Mouse (Mus musculus) hindbrain, postnatal 0 days (tissue): ENCODE results near the gene Scfd2. TPM values are rescaled to one million over a fixed set of nuclear protein-coding genes. Genes with fewer than 3 reads are reported as not detected.

Experiments
- ATAC-seq: fragments of 200-750 bp; cut with Nextera tagmentation; 2 replicates; pipeline ENCODE4 v1.8.0; 2017; ENCODE audit warnings: mild to moderate bottlenecking, moderate TSS enrichment, moderate library complexity
- DNase-seq: peaks from one replicate; pipeline ENCODE4 v3.0.0-alpha.2; 2015; ENCODE audit warnings: low spot score
- H3K27ac ChIP-seq: fragments of 300-500 bp; sonication (generic); 2 replicates; pipeline ENCODE4 v1.5.1; 2014; ENCODE audit warnings: mild to moderate bottlenecking
- H3K27me3 ChIP-seq: fragments of 300-500 bp; sonication (generic); 2 replicates; pipeline ENCODE4 v1.6.1; 2014; ENCODE audit warnings: low read length, mixed read lengths; ENCODE audit not compliant: insufficient read depth
- H3K36me3 ChIP-seq: fragments of 300-500 bp; sonication (generic); 2 replicates; pipeline ENCODE4 v1.6.1; 2014; ENCODE audit warnings: low read length, mixed read lengths; ENCODE audit not compliant: insufficient read depth
- H3K4me1 ChIP-seq: fragments of 300-500 bp; sonication (generic); 2 replicates; pipeline ENCODE4 v1.6.1; 2014; ENCODE audit warnings: antibody characterized with exemption, low read length, mixed read lengths; ENCODE audit not compliant: insufficient read depth
- H3K4me2 ChIP-seq: fragments of 300-500 bp; sonication (generic); 2 replicates; pipeline ENCODE4 v1.6.1; 2014; ENCODE audit warnings: low read depth, mild to moderate bottlenecking, low read length, moderate library complexity, mixed read lengths
- H3K4me3 ChIP-seq: fragments of 300-500 bp; sonication (generic); 2 replicates; pipeline ENCODE4 v1.5.1; 2014; ENCODE audit warnings: low read length
- H3K9ac ChIP-seq: fragments of 300-500 bp; sonication (generic); replicated peaks from 2 replicates; pipeline ENCODE4 v1.6.1; 2014; ENCODE audit warnings: mild to moderate bottlenecking, low read length, moderate library complexity, mixed read lengths
- H3K9me3 ChIP-seq: fragments of 300-500 bp; sonication (generic); 2 replicates; pipeline ENCODE4 v1.6.1; 2016; ENCODE audit warnings: low read length, mixed read lengths
- CTCF ChIP-seq: IDR thresholded peaks from 2 replicates; pipeline ENCODE4 v1.5.1; 2016; ENCODE audit warnings: antibody characterized with exemption, control low read depth, low read depth
- WGBS: fragments of 180-500 bp; shearing (Covaris S2); extraction: QIAGEN DNeasy Blood & Tissue Kit; methylation state at CpG from one replicate; pipeline ENCODE4 v1.1.7; 2014; 5-methylcytosine and 5-hydroxymethylcytosine counted together
- polyA plus RNA-seq: library from polyadenylated mRNA; unstranded; fragments of >200 nt; fragmentation: Nextera tagmentation; extraction: Ambion mirVana; gene quantifications from 2 replicates; pipeline ENCODE4 v1.2.1, GENCODE M21; 2015
- total RNA-seq: library from RNA; depleted of rRNA; stranded (reverse); fragments of >200 nt; gene quantifications from 2 replicates; pipeline ENCODE4 v1.2.3, GENCODE M21; 2014

Gene Scfd2
- total and polyA plus RNA-seq, 2 experiments from 2014 or later, result 18.9 to 35.1 TPM

- no peak for DNase-seq
- Histone ChIP-seq H3K27me3 (no peaks in the 10 kb centered on the region), H3K4me2 (no peak overlapping the region), H3K4me3 (no peak overlapping the region), H3K9me3 (no peaks in the 10 kb centered on the region), H3K4me1 (no peaks in the 10 kb centered on the region), H3K27ac (no peak overlapping the region), H3K9ac (no peak overlapping the region), H3K36me3 (no peaks in the 10 kb centered on the region)
- WGBS, result 53% methylated on average over 11 of the region's 11 CpGs
- TF ChIP-seq CTCF, result no peak
- ATAC-seq, result 0 out of 2 replicates have a peak, but pooled peaks have one; percentile 21
Observed at GRCm38 (mm10) chr5:74229775-74230413, 301.7 kb downstream of the Scfd2 start.

DNA sequence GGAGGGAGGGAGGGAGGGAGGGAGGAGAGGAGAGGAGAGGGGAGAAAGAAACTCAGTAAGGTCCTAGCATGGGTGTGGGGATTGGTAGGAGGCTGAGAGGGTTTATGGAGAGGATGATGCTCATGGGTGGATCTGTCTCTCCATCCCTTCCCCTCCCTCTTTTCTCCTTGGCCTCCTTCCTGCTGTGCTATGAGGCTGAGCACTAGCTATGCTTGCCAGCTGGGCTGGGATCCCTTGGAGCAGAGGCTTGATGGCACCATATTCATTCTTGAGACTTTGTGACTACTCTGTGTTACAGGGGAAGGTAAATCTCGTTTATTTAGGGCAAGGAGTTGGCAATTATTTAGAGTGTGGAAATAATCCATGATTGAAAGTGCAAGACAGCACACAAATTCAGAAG, 302.6 kb downstream of the Scfd2 start:
- Histone ChIP-seq H3K4me3 (no peak overlapping the region), H3K4me1 (no peaks in the 10 kb centered on the region), H3K27ac (no peak overlapping the region), H3K27me3 (no peaks in the 10 kb centered on the region), H3K9ac (no peak overlapping the region), H3K9me3 (no peaks in the 10 kb centered on the region), H3K36me3 (no peaks in the 10 kb centered on the region), H3K4me2 (no peak overlapping the region)
- no peak for ATAC-seq
- DNase-seq, result peak; percentile 23
- no peak for TF ChIP-seq CTCF
- 33% methylated on average over 1 of the region's 1 CpGs for WGBS

GRCm38 (mm10) chr5:74227352-74227751, 304.2 kb downstream of the Scfd2 start:
- TF ChIP-seq CTCF, result no peak

GRCm38 (mm10) chr5:74226183-74226582, 305.4 kb downstream of the Scfd2 start:
- H3K27me3 ChIP-seq, result no peaks in the 10 kb centered on the region
- no peak for DNase-seq

More at GRCm38 (mm10) chr5:74227352-74227751, 304.2 kb downstream of the Scfd2 start:
- WGBS, result 90% methylated on average over 6 of the region's 6 CpGs
- H3K36me3 ChIP-seq, result no peaks in the 10 kb centered on the region
- ATAC-seq (no peak), DNase-seq (no peak)
- no peak overlapping the region for H3K9ac ChIP-seq
- no peak overlapping the region for H3K4me2 ChIP-seq
- H3K4me3 ChIP-seq, result no peak overlapping the region
- H3K4me1 ChIP-seq, result no peaks in the 10 kb centered on the region
- no peak overlapping the region for H3K27ac ChIP-seq
- H3K27me3 ChIP-seq, result no peaks in the 10 kb centered on the region
- no peaks in the 10 kb centered on the region for H3K9me3 ChIP-seq

DNA sequence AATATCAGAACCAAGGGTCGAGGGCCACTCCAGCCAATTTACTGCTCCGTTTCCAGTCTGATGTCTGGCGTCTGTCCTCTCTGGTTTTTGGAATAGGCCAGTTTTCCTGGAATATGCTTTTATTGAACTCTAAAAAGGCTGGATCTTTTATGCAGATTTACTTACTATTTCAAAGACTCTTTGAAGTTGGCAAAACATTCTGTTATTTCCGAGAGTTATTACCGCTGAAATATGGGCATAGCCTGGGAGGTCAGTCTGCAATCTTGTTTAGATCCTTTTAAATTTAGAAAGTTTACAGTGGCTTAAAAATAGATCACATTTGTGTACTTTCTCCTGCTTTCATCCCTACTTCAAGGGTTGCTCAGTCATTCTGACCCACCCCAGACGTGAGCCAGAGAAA, 307.1 kb downstream of the Scfd2 start:
- ATAC-seq (no peak), DNase-seq (no peak)
- TF ChIP-seq CTCF, result no peak
- Histone ChIP-seq H3K9me3 (no peaks in the 10 kb centered on the region), H3K36me3 (no peaks in the 10 kb centered on the region), H3K4me3 (no peak overlapping the region), H3K4me1 (no peaks in the 10 kb centered on the region), H3K27ac (no peak overlapping the region), H3K9ac (no peak overlapping the region), H3K4me2 (no peak overlapping the region), H3K27me3 (no peaks in the 10 kb centered on the region)
- 92% methylated on average over 6 of the region's 6 CpGs for WGBS

More at GRCm38 (mm10) chr5:74226183-74226582, 305.4 kb downstream of the Scfd2 start:
- WGBS, result 93% methylated on average over 5 of the region's 5 CpGs
- Histone ChIP-seq H3K4me1 (no peaks in the 10 kb centered on the region), H3K36me3 (no peaks in the 10 kb centered on the region), H3K9me3 (no peaks in the 10 kb centered on the region), H3K4me2 (no peak overlapping the region), H3K4me3 (no peak overlapping the region), H3K9ac (no peak overlapping the region), H3K27ac (no peak overlapping the region)
- ATAC-seq, result no peak
- no peak for TF ChIP-seq CTCF

DNA sequence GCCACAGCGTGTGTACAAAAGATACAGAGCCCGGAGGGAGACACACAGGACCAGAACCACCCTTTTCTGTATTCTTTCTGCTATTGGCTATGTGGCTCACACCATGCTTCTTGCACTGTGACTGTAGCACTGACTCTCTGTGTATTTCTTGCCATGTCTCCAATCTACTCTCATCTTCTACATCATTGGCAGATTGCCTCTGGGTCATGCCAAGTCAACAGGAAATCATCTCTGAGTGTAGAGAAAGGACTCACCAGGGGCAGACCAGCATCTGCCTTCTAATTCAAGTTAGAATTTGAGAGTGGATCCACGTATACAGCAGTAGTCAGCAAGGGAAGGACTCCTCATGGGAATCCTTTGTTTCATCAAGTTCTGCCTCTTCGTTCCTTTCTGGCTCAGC, 308.9 kb downstream of the Scfd2 start:
- H3K27me3 ChIP-seq, result no peaks in the 10 kb centered on the region
- no peak for TF ChIP-seq CTCF
- no peak for ATAC-seq
- H3K9ac ChIP-seq, result no peak overlapping the region
- no peaks in the 10 kb centered on the region for H3K4me1 ChIP-seq
- H3K9me3 ChIP-seq, result no peaks in the 10 kb centered on the region
- H3K27ac ChIP-seq, result no peak overlapping the region
- H3K36me3 ChIP-seq, result no peaks in the 10 kb centered on the region
- no peak for DNase-seq
- H3K4me2 ChIP-seq, result no peak overlapping the region
- WGBS, result 71% methylated on average over 4 of the region's 4 CpGs
- H3K4me3 ChIP-seq, result no peak overlapping the region

- no peak overlapping the region for H3K4me3 ChIP-seq
- 23% methylated on average over 4 of the region's 4 CpGs for WGBS
- H3K9ac ChIP-seq, result no peak overlapping the region
- no peaks in the 10 kb centered on the region for H3K36me3 ChIP-seq
- 0 out of 2 replicates have a peak, but pooled peaks cover 3% of the 10 kb centered on the region for H3K4me1 ChIP-seq
- no peaks in the 10 kb centered on the region for H3K27me3 ChIP-seq
- no peak overlapping the region for H3K27ac ChIP-seq
- H3K9me3 ChIP-seq, result no peaks in the 10 kb centered on the region
- no peak overlapping the region for H3K4me2 ChIP-seq
- ATAC-seq (peak; percentile 57; the same call in 1 of the 2 replicates), DNase-seq (no peak)
- no peak for TF ChIP-seq CTCF
Observed at GRCm38 (mm10) chr5:74218524-74218923, 313.0 kb downstream of the Scfd2 start.
